Mouse (Mus musculus): ENCODE data around the gene Zfp82. TPM values are rescaled to one million over a fixed set of nuclear protein-coding genes. Genes with fewer than 3 reads are reported as not detected.

The Zfp82 gene
- total RNA-seq, 2 experiments from 2014 or later: 0.83 to 3.0 TPM

Other genes with a start within 250 kb of the Zfp82 start
- gene Zfp940, start 219.2 kb downstream of the Zfp82 start, total RNA-seq (2015): 1.2 and 1.3 TPM in 2 replicates
- gene Zfp940, start 219.2 kb downstream of the Zfp82 start, total RNA-seq (2017): 1.2 and 1.4 TPM in 2 replicates
- gene Zfp420, start 212.9 kb downstream of the Zfp82 start, total RNA-seq (2015): 2.0 and 2.2 TPM in 2 replicates
- 1.7 and 3.1 TPM in 2 replicates for gene Zfp420, start 212.9 kb downstream of the Zfp82 start, total RNA-seq (2017)
- 2.0 and 3.1 TPM in 2 replicates for gene Zfp27, start 166.3 kb downstream of the Zfp82 start, total RNA-seq (2015)
- gene Zfp27, start 166.3 kb downstream of the Zfp82 start, total RNA-seq (2017): 4.3 and 4.8 TPM in 2 replicates
- gene Zfp383, start 164.7 kb downstream of the Zfp82 start, total RNA-seq (2015): 1.5 and 1.7 TPM in 2 replicates
- 0.37 and 2.0 TPM in 2 replicates for gene Zfp383, start 164.7 kb downstream of the Zfp82 start, total RNA-seq (2017)
- gene Zfp74, start 118.8 kb downstream of the Zfp82 start, total RNA-seq (2015): 6.7 and 6.9 TPM in 2 replicates
- gene Zfp74, start 118.8 kb downstream of the Zfp82 start, total RNA-seq (2017): 2.9 and 3.5 TPM in 2 replicates
- 4.9 and 7.0 TPM in 2 replicates for gene Zfp568, start 88.9 kb downstream of the Zfp82 start, total RNA-seq (2015)
- 14.6 and 15.1 TPM in 2 replicates for gene Zfp568, start 88.9 kb downstream of the Zfp82 start, total RNA-seq (2017)
- 1.4 and 2.1 TPM in 2 replicates for gene Zfp14, start 21.5 kb downstream of the Zfp82 start, total RNA-seq (2015)
- 0.89 and 0.95 TPM in 2 replicates for gene Zfp14, start 21.5 kb downstream of the Zfp82 start, total RNA-seq (2017)
- gene Gm26920, start 17.5 kb upstream of the Zfp82 start, total RNA-seq (2015): 1.4 TPM in 1 of 2 replicates, not detected in the other
- gene Gm26920, start 17.5 kb upstream of the Zfp82 start, total RNA-seq (2017): not detected in 2 replicates
- 2.7 and 3.5 TPM in 2 replicates for gene Zfp566, start 17.6 kb upstream of the Zfp82 start, total RNA-seq (2015)
- 0.85 and 1.9 TPM in 2 replicates for gene Zfp566, start 17.6 kb upstream of the Zfp82 start, total RNA-seq (2017)
- gene Zfp260, start 21.9 kb upstream of the Zfp82 start, total RNA-seq (2015): 26.0 and 29.6 TPM in 2 replicates
- 22.8 and 26.4 TPM in 2 replicates for gene Zfp260, start 21.9 kb upstream of the Zfp82 start, total RNA-seq (2017)
- gene Zfp382, start 49.0 kb upstream of the Zfp82 start, total RNA-seq (2015): 6.7 and 7.8 TPM in 2 replicates
- gene Zfp382, start 49.0 kb upstream of the Zfp82 start, total RNA-seq (2017): 14.9 and 15.2 TPM in 2 replicates
- gene Zfp146, start 96.8 kb upstream of the Zfp82 start, total RNA-seq (2015): 16.6 and 25.2 TPM in 2 replicates
- gene Zfp146, start 96.8 kb upstream of the Zfp82 start, total RNA-seq (2017): 32.8 and 35.2 TPM in 2 replicates
- 0.91 and 1.6 TPM in 2 replicates for gene Cox7a1, start 111.2 kb upstream of the Zfp82 start, total RNA-seq (2015)
- 0.94 and 2.4 TPM in 2 replicates for gene Cox7a1, start 111.2 kb upstream of the Zfp82 start, total RNA-seq (2017)
- gene Capns1, start 125.9 kb upstream of the Zfp82 start, total RNA-seq (2015): 485 and 524 TPM in 2 replicates
- gene Capns1, start 125.9 kb upstream of the Zfp82 start, total RNA-seq (2017): 307 and 314 TPM in 2 replicates
- 46.4 and 51.0 TPM in 2 replicates for gene Polr2i, start 159.0 kb upstream of the Zfp82 start, total RNA-seq (2015)
- 31.5 and 39.1 TPM in 2 replicates for gene Polr2i, start 159.0 kb upstream of the Zfp82 start, total RNA-seq (2017)
- gene Tbcb, start 159.4 kb upstream of the Zfp82 start, total RNA-seq (2015): 84.2 and 92.7 TPM in 2 replicates
- gene Tbcb, start 159.4 kb upstream of the Zfp82 start, total RNA-seq (2017): 30.2 and 48.2 TPM in 2 replicates
- 0.55 TPM in 1 of 2 replicates, not detected in the other for gene Ovol3, start 162.8 kb upstream of the Zfp82 start, total RNA-seq (2015)
- gene Ovol3, start 162.8 kb upstream of the Zfp82 start, total RNA-seq (2017): not detected in 2 replicates
- 0.36 and 0.51 TPM in 2 replicates for gene Thap8, start 207.2 kb upstream of the Zfp82 start, total RNA-seq (2015)
- gene Thap8, start 207.2 kb upstream of the Zfp82 start, total RNA-seq (2017): 0.84 and 1.1 TPM in 2 replicates
- gene Wdr62, start 207.5 kb upstream of the Zfp82 start, total RNA-seq (2015): 13.3 and 19.5 TPM in 2 replicates
- gene Wdr62, start 207.5 kb upstream of the Zfp82 start, total RNA-seq (2017): 6.8 and 10.5 TPM in 2 replicates
- gene Clip3, start 218.8 kb upstream of the Zfp82 start, total RNA-seq (2015): 0.04 TPM in 1 of 2 replicates, not detected in the other
- gene Clip3, start 218.8 kb upstream of the Zfp82 start, total RNA-seq (2017): not detected in 2 replicates
- gene Alkbh6, start 235.8 kb upstream of the Zfp82 start, total RNA-seq (2015): 18.2 and 24.2 TPM in 2 replicates
- 19.0 and 22.3 TPM in 2 replicates for gene Alkbh6, start 235.8 kb upstream of the Zfp82 start, total RNA-seq (2017)
- gene Syne4, start 241.9 kb upstream of the Zfp82 start, total RNA-seq (2015): 0.58 and 1.9 TPM in 2 replicates
- gene Syne4, start 241.9 kb upstream of the Zfp82 start, total RNA-seq (2017): 0.49 and 1.1 TPM in 2 replicates
- 0.11 TPM in 1 of 2 replicates, not detected in the other for gene E130208F15Rik, start 248.8 kb upstream of the Zfp82 start, total RNA-seq (2015)
- 0.57 and 0.88 TPM in 2 replicates for gene E130208F15Rik, start 248.8 kb upstream of the Zfp82 start, total RNA-seq (2017)

Data from megakaryocyte, adult 5-6 weeks (primary cell).